Mouse (Mus musculus): Measurements from ENCODE around the gene Erbb2. TPM values are rescaled to one million over a fixed set of nuclear protein-coding genes. Genes with fewer than 3 reads are reported as not detected.

The Erbb2 gene
- total RNA-seq (2023; ENCODE audit: inconsistent age), result 0.15 TPM in 1 of 4 replicates, not detected in the others

DNA sequence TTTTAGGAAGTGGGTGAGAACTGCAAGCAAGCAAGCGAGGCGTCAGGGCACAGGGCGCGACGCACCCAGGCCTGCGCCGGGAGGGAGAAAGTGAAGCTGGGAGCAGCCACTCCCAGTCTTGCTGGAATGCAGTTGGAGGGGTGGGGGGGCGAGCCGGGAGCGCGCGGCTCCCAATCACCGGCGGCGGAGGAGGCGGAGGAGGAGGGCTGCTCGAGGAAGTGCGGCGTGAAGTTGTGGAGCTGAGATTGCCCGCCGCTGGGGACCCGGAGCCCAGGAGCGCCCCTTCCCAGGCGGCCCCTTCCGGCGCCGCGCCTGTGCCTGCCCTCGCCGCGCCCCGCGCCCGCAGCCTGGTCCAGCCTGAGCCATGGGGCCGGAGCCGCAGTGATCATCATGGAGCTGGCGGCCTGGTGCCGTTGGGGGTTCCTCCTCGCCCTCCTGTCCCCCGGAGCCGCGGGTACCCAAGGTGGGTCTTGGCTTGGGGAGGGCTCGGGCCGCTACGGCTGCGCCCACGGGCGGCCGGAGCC is at the start of gene Erbb2:
Erbb2 (plus strand) TSS at position 198 of the 524 bp plus-strand sequence.

DNA sequence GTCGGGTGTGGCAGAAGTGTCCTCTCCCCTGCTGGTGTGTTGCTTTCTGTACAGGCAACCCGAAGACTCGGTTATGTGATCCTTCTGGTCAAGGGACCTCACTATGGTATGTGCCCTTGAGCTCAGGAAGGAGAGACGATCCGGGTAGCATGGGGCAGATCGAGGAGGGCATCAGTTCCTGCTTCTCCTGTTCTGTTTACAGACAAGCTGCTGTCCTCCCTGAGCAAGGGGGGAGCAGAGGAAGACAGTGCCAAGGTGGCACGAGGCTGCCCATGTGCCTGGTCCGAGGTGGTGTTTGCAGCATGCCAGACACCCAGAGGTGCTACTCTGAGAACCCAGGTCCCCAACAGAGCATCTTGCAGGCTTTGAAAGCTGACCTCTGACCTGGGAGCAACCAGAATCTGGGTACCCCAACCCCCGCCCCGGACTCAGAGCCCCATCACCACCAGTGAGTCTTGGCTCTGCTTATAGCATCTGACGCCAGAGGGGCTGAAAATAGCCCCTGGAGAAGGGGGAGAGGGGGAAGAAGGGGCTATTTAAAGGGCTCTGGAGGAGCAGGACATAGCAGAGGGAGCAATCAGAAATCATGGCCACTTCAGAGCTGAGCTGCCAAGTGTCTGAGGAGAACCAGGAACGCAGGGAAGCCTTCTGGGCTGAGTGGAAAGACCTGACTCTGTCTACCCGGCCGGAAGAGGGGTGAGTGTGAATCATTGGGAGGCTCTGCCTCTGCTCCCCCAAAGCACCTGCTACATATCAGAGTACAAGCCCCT is 28.8 kb upstream of the Erbb2 start, which contains the start of gene Tcap:
Tcap (plus strand) TSS at position 551 of the 770 bp plus-strand sequence.

DNA sequence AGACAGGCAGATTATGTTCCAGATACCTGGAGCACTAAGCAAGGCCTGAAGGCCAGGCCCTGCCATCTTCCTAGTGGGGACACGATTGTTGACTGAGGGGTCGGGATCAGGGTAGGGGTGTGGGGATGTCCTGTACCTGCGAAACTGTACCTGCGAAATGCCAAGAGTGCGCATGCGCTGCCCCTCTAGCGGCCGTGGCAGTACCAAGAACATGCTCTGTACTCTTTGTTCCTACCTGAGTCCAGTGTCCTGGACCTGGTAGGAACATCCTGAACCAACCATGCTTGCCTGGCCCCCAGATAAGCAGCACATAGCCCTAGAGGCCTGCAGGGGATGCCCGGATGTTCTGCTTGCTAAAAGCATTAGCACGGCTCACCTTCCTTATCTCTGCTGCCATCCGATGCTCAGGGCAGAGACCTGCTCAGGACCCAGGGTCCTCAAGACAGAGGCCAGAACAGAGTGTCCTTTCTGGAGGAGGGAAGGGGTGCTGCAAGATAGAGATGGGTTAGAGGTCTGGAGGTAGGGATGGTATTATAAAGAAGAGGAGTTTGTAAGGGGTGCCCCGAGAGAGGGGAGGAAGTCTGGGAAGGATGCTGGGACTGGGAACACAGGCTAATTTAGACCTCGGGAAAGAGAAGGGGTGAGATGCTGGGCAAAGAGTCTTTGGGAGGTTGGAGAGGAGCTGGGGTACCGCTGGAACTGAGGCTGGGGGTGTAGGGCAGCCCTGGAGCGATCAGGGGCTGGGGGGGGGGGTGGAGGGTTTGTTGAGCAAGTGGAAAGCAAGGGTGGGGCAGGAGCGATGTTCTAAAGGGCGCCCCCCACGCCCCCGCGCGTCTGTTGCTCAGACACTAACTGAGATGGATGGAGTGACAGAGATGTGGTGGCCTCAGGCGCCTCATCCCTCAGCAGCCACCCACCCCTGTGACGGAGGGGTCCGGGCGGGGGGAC is 26.4 kb upstream of the Erbb2 start, which contains the start of gene Pnmt:
Pnmt (plus strand) TSS at position 813 of the 948 bp plus-strand sequence.

DNA sequence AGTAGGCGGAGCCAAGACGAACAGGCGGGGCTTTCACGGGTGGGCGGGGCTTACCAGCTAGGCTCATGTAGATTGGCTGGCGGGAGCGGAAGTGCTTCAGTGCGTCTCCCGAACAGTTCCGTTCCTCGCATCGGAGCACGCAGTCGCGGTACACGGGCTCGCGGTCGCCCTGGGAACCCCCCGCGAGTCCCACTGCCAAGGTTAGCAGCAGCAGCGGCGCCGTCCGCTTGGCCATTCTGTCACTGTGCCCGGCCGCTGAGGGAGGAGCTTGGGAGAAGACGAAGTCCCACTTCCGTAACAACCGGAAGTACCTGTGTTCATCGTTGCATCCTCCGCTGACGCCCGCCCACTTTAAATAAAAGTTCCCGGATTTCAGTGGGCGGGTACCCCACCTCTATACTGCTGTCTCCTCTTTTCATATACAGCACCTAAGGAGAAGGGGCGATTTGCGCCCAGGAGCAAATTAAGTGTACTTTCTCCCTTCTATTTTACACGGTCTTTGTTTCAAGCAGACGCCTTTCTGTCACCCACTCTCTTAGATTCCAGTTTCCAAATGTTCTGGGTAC is 12.0 kb upstream of the Erbb2 start, which contains the start of gene Pgap3:
Pgap3 (minus strand) TSS at position 330 of the 566 bp plus-strand sequence.

DNA sequence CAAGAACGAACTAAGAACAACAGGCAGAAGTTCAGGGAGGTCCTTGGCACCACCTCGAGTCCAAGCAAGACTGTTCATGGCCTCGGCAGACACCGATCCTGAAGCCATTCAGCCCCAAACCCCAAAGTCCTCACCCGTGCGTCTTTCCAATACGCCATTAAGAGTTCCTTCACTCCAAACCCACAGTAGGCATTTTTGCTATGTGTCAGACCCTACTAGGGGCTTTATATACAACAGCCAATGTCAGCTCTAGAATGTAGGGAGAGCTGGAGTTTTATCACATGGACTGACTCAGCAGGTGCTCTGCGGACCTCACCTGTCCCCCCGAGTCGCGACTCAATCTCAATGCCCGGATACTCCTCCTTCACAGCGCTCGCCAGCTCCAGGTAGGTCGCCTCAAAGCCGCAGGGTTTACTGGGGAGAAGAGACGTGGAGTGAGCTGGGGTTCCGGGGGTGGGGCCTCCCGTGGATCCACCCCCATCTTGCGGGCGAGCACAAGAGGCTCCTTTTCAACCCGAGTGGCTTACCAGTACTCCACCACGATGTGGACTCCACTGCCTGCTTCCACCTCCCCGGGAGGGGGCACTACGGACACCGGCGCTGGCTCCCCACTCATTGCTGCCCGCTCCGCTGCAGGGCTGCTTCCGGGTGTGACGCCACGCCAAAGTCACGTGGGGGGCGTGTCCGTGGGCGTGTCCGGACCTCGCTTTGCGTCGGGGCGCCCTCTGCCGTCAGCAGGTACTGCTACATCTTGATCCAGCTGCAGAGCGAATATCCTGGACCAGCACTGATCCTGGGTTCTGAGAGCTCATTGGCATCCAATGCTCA is 26.3 kb downstream of the Erbb2 start, which contains the start of gene Mien1:
Mien1 (minus strand) TSS at position 661 of the 828 bp plus-strand sequence.

DNA sequence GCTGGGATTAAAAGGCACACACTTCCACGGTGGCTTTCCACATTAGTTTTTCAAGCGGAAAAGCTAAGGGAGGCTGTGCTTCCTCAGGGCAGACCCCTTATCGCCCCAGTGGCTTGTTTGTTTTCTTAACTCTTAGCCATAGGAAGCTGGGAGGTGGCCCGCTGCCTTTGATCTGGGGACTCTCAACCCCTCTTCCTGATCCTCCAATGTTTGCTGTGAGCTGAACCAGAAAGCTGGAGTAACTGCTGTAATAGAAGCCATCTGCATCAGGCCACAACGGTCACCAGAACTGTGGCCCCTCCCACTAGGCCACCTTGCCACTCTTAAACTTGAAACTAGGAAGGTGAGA is 33.9 kb downstream of the Erbb2 start, which contains the start of gene Grb7:
Grb7 (plus strand) TSS at position 182 of the 349 bp plus-strand sequence.

Other genes starting within 250 kb of the Erbb2 start
- gene Med1, start 219.2 kb upstream of the Erbb2 start, total RNA-seq (2023; ENCODE audit: inconsistent age), result 76.7 to 88.2 TPM (median 86.9 TPM) in 4 replicates
- gene Cdk12, start 209.4 kb upstream of the Erbb2 start, total RNA-seq (2023; ENCODE audit: inconsistent age), result 98.4 to 119 TPM (median 111 TPM) in 4 replicates
- 0.32 to 0.51 TPM (median 0.35 TPM) in 4 replicates for gene Neurod2, start 82.8 kb upstream of the Erbb2 start, total RNA-seq (2023; ENCODE audit: inconsistent age)
- not detected in 4 replicates for gene Ppp1r1b, start 64.1 kb upstream of the Erbb2 start, total RNA-seq (2023; ENCODE audit: inconsistent age)
- 34.7 to 40.1 TPM (median 36.9 TPM) in 4 replicates for gene Stard3, start 54.1 kb upstream of the Erbb2 start, total RNA-seq (2023; ENCODE audit: inconsistent age)
- not detected in 4 replicates for gene Tcap, start 28.7 kb upstream of the Erbb2 start, total RNA-seq (2023; ENCODE audit: inconsistent age)
- gene Pnmt, start 26.0 kb upstream of the Erbb2 start, total RNA-seq (2023; ENCODE audit: inconsistent age), result not detected in 4 replicates
- gene Pgap3, start 12.0 kb upstream of the Erbb2 start, total RNA-seq (2023; ENCODE audit: inconsistent age), result 7.3 to 11.8 TPM (median 9.3 TPM) in 4 replicates
- gene Mien1, start 26.5 kb downstream of the Erbb2 start, total RNA-seq (2023; ENCODE audit: inconsistent age), result 47.4 to 59.5 TPM (median 52.0 TPM) in 4 replicates
- gene Grb7, start 33.9 kb downstream of the Erbb2 start, total RNA-seq (2023; ENCODE audit: inconsistent age), result 0.78 to 2.0 TPM (median 1.3 TPM) in 4 replicates
- 550 to 623 TPM (median 617 TPM) in 4 replicates for gene Ikzf3, start 133.6 kb downstream of the Erbb2 start, total RNA-seq (2023; ENCODE audit: inconsistent age)
- 4.3 to 8.2 TPM (median 5.8 TPM) in 4 replicates for gene Zpbp2, start 138.6 kb downstream of the Erbb2 start, total RNA-seq (2023; ENCODE audit: inconsistent age)
- 16.5 to 19.2 TPM (median 17.5 TPM) in 4 replicates for gene Ormdl3, start 174.9 kb downstream of the Erbb2 start, total RNA-seq (2023; ENCODE audit: inconsistent age)
- gene Lrrc3c, start 185.8 kb downstream of the Erbb2 start, total RNA-seq (2023; ENCODE audit: inconsistent age), result not detected in 4 replicates
- gene Gm12355, start 213.2 kb downstream of the Erbb2 start, total RNA-seq (2023; ENCODE audit: inconsistent age), result 26.2 to 32.0 TPM (median 31.6 TPM) in 4 replicates
- not detected in 4 replicates for gene Gsdma3, start 213.9 kb downstream of the Erbb2 start, total RNA-seq (2023; ENCODE audit: inconsistent age)
- not detected in 4 replicates for gene Gsdma2, start 234.3 kb downstream of the Erbb2 start, total RNA-seq (2023; ENCODE audit: inconsistent age)